Comparison of ENCODE assay signal across 16 mouse cellular contexts in genomic region chr2:67583091-67583490, GRCm38 (mm10).
"Had no signal": no experiment of that assay in that cellular context is flagged by ENCODE, and none has a peak within 500 bp of the region (broad histone marks: within the 10 kb centered on the region; RNA-seq: fewer than 3 reads in every experiment).

No protein-coding gene starts in this region.

- H3K4me1 ChIP-seq: liver, embryonic 12.5 days; neural tube, embryonic 13.5 days; neural tube, embryonic 15.5 days; stomach, embryonic 15.5 days had no signal

- H3K36me3 ChIP-seq: liver, embryonic 12.5 days; neural tube, embryonic 13.5 days; neural tube, embryonic 15.5 days; stomach, embryonic 15.5 days had no signal

- ATAC-seq: liver, embryonic 12.5 days; midbrain, embryonic 16.5 days had no signal

- H3K4me3 ChIP-seq: liver, embryonic 12.5 days; myocyte; neural tube, embryonic 13.5 days; neural tube, embryonic 15.5 days; stomach, embryonic 15.5 days had no signal

- DNase-seq: lung, adult 18-20 months; lung, embryonic 14.5 days; lung, postnatal 10 days; lung, postnatal 4 days; right cerebral cortex, postnatal 14 days; thymus, adult 2 months; thymus, postnatal 25 days; thymus, postnatal 4 days had no signal

- H3K4me2 ChIP-seq: liver, embryonic 12.5 days; lung, embryonic 14.5 days; neural tube, embryonic 13.5 days; neural tube, embryonic 15.5 days; stomach, embryonic 15.5 days had no signal

- H3K9ac ChIP-seq: liver, embryonic 12.5 days; liver, embryonic 14.5 days; lung, embryonic 14.5 days; neural tube, embryonic 13.5 days; neural tube, embryonic 15.5 days; stomach, embryonic 15.5 days had no signal

- H3K27ac ChIP-seq: liver, embryonic 12.5 days; liver, embryonic 14.5 days; neural tube, embryonic 13.5 days; neural tube, embryonic 15.5 days; stomach, embryonic 15.5 days; stomach, postnatal 0 days had no signal

- H3K27me3 ChIP-seq: liver, embryonic 12.5 days; neural tube, embryonic 13.5 days; neural tube, embryonic 15.5 days; stomach, embryonic 15.5 days had no signal

- H3K9me3 ChIP-seq: liver, embryonic 12.5 days; neural tube, embryonic 13.5 days; neural tube, embryonic 15.5 days; stomach, embryonic 15.5 days had no signal
